Mouse (Mus musculus): ENCODE results near the gene C1qtnf4.

GRCm38 (mm10) chr2:90875239-90875638 lies 10.4 kb upstream of the C1qtnf4 start:
- TF ChIP-seq CTCF (IDR thresholded peaks at IDR 0.05; ENCODE audit: borderline replicate concordance, control insufficient read depth, extremely low read depth, insufficient read depth, low read length, poor library complexity) = no peak
- no peak for TF ChIP-seq POLR2A (IDR thresholded peaks at IDR 0.05; ENCODE audit: control insufficient read depth, extremely low read depth, insufficient read depth, low read length, poor library complexity)

Data from thymus, adult 2 months (tissue).